Mouse (Mus musculus): ENCODE data around the gene Ankfy1. TPM values are rescaled to one million over a fixed set of nuclear protein-coding genes. Genes with fewer than 3 reads are reported as not detected.
"Not testable (repeated sequence)": the region's sequence is repeated elsewhere in the genome, so short reads cannot be mapped to it uniquely, and the experiment has no call there.

The Ankfy1 gene
- polyA plus RNA-seq, 1 experiment from 2014 or later = 14.1 TPM

DNA sequence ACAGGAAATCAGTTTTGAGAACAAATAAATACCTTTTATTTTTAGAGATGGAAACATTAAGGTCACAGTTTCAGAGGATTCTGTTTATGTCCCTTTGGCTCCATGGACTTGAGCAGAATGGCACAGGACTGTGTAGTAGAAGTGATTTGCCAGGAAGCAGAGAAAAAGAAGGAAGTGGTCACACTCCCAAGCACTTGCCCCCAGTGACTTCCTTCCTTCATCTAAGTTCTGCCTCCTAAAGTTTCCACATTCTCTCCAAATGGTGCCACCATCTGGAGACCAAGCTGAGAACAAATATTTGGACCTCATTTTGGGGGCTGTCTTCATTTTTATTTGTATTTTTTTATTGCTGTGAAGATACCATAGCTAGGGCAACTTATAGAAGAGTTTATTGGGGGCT is 7.5 kb downstream of the Ankfy1 start:
- H3K4me1 ChIP-seq (ENCODE audit: control insufficient read depth, insufficient read depth, low read length) = peaks cover 8% of the 10 kb centered on the region; the same call in 1 of the 2 replicates
- no peaks in the 10 kb centered on the region for H3K36me3 ChIP-seq (ENCODE audit: control insufficient read depth, insufficient read depth, low read length)
- H3K27me3 ChIP-seq (replicated peaks; ENCODE audit: control insufficient read depth, insufficient read depth, low read length) = no peaks in the 10 kb centered on the region
- no peaks in the 10 kb centered on the region for H3K9me3 ChIP-seq (ENCODE audit: control insufficient read depth, low read length)
- no peak overlapping the region for H3K9ac ChIP-seq (ENCODE audit: low read depth, low read length)
- H3K4me3 ChIP-seq (ENCODE audit: low read length) = no peak overlapping the region
- H3K4me2 ChIP-seq (ENCODE audit: low read depth, low read length) = no peak overlapping the region
- ATAC-seq = no peak
- no peak overlapping the region for H3K27ac ChIP-seq (ENCODE audit: low read length)

DNA sequence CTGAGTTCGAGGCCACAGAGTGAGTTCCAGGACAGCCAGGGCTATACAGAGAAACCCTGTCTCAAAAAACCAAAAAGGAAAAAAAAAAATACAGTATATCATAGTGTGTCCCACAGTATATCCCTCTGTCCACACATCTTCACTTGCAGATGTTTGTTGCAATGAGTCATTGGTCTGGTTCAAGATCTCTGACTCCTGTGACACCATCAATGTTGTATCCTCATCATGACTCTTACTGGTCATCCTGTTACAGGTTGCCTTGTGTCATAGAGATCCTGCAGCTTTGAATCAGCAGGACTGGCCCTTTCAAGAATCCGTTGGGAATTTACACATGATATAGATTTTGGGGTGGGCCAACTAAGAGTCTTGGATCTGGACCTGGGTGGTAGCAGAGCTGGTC is 15.3 kb downstream of the Ankfy1 start:
- not testable (repeated sequence) for ATAC-seq; H3K27ac ChIP-seq (ENCODE audit: low read length); H3K27me3 ChIP-seq (replicated peaks; ENCODE audit: control insufficient read depth, insufficient read depth, low read length); H3K4me3 ChIP-seq (ENCODE audit: low read length); H3K36me3 ChIP-seq (ENCODE audit: control insufficient read depth, insufficient read depth, low read length); H3K4me2 ChIP-seq (ENCODE audit: low read depth, low read length); H3K9ac ChIP-seq (ENCODE audit: low read depth, low read length); H3K4me1 ChIP-seq (ENCODE audit: control insufficient read depth, insufficient read depth, low read length); H3K9me3 ChIP-seq (ENCODE audit: control insufficient read depth, low read length)
- 90% methylated on average over 2 of the region's 2 CpGs for WGBS

DNA sequence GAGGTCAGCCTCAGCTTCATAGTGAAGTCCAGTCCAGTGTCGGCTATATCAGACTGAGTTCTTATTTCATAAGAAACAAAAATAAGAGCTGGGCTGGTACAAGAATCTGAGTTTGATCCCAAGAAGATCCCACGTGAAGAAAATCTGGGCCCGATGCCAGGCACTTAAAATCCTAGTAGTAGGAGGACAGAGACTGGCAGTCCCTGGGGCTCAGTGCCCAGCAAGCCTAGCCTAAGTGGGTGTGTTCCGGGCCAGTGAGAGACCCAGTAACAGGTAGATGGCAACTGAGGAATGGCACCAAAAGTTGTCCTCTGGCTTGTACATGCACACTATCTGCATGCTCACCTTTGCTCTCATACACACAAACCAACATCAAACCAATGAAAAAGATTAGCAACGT is 22.9 kb downstream of the Ankfy1 start:
- Histone ChIP-seq H3K9ac (ENCODE audit: low read depth, low read length) (no peak overlapping the region), H3K4me2 (ENCODE audit: low read depth, low read length) (no peak overlapping the region), H3K4me1 (ENCODE audit: control insufficient read depth, insufficient read depth, low read length) (no peaks in the 10 kb centered on the region), H3K27me3 (replicated peaks; ENCODE audit: control insufficient read depth, insufficient read depth, low read length) (no peaks in the 10 kb centered on the region), H3K9me3 (ENCODE audit: control insufficient read depth, low read length) (no peaks in the 10 kb centered on the region), H3K27ac (ENCODE audit: low read length) (no peak overlapping the region), H3K36me3 (ENCODE audit: control insufficient read depth, insufficient read depth, low read length) (no peaks in the 10 kb centered on the region), H3K4me3 (ENCODE audit: low read length) (no peak overlapping the region)
- no peak for ATAC-seq
- WGBS = 80% methylated on average over 5 of the region's 5 CpGs

DNA sequence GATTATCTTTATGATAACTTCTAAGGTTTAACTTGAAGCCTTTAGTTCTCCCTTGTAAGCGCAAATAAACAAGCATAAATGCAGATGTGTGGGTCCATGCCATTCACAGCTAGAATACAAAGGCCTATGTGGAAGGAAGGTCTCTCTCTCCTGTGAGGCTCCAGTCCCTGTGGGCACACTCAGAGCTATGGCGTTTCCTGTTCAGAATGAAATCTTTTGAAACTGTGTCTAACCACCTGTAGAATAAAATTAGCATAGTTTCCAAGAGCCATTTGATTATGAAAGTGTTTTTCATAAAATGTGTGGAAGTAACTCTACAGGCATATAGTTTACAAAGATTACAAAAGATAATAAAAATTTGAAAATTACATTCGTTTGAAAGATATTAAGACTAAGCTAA is 28.4 kb downstream of the Ankfy1 start:
- H3K36me3 ChIP-seq (ENCODE audit: control insufficient read depth, insufficient read depth, low read length) = no peaks in the 10 kb centered on the region
- H3K27ac ChIP-seq (ENCODE audit: low read length) = no peak overlapping the region
- H3K4me2 ChIP-seq (ENCODE audit: low read depth, low read length) = no peak overlapping the region
- H3K9me3 ChIP-seq (ENCODE audit: control insufficient read depth, low read length) = no peaks in the 10 kb centered on the region
- H3K4me1 ChIP-seq (ENCODE audit: control insufficient read depth, insufficient read depth, low read length) = no peaks in the 10 kb centered on the region
- no peak for ATAC-seq
- no peak overlapping the region for H3K9ac ChIP-seq (ENCODE audit: low read depth, low read length)
- H3K4me3 ChIP-seq (ENCODE audit: low read length) = no peak overlapping the region
- no peaks in the 10 kb centered on the region for H3K27me3 ChIP-seq (replicated peaks; ENCODE audit: control insufficient read depth, insufficient read depth, low read length)
- 90% methylated on average over 3 of the region's 3 CpGs for WGBS

DNA sequence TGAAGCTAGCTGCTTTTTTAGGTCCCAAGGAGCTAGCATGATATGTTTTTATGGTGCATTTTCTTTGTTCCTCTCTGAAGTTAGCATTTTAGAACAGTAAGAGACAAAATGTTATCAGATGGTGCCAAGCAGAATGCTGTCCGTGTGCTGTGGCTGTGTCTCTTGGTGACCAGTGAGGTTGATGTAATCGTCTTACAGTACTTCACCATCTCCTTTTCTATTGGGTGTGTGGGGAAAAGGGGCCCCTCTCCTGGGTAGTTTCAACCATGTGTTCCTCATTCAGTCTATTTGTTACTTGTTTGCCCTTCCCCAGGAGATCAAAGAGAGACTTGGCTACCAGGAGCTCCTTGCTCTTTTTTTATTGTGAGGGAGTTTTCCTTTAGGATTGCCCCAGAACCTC is 33.4 kb downstream of the Ankfy1 start:
- H3K9me3 ChIP-seq (ENCODE audit: control insufficient read depth, low read length) = no peaks in the 10 kb centered on the region
- H3K4me2 ChIP-seq (ENCODE audit: low read depth, low read length) = no peak overlapping the region
- 61% methylated on average over 2 of the region's 2 CpGs for WGBS
- no peaks in the 10 kb centered on the region for H3K4me1 ChIP-seq (ENCODE audit: control insufficient read depth, insufficient read depth, low read length)
- ATAC-seq = no peak
- H3K36me3 ChIP-seq (ENCODE audit: control insufficient read depth, insufficient read depth, low read length) = 0 out of 2 replicates have a peak, but pooled peaks cover 5% of the 10 kb centered on the region
- no peak overlapping the region for H3K9ac ChIP-seq (ENCODE audit: low read depth, low read length)
- no peak overlapping the region for H3K4me3 ChIP-seq (ENCODE audit: low read length)
- H3K27ac ChIP-seq (ENCODE audit: low read length) = no peak overlapping the region
- no peaks in the 10 kb centered on the region for H3K27me3 ChIP-seq (replicated peaks; ENCODE audit: control insufficient read depth, insufficient read depth, low read length)

DNA sequence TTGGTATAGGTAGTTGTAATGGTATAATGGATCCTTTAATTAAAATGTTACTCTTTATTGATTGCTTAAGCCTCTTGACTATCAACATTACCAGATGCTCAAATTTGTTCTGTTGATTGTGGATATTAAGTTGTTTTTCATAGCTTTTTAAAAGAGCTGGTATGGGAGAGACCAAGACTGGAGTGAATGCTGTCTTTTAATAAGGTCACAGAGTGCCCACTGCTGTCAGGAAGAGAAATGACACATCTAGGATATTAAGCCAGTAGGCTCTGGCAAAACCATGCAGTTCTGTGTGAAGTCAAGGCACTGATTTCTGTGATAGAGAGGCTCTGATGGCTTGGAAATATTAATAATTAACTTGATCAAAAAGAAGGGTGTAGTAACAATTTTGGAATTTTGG is 34.1 kb downstream of the Ankfy1 start:
- Histone ChIP-seq H3K36me3 (ENCODE audit: control insufficient read depth, insufficient read depth, low read length) (0 out of 2 replicates have a peak, but pooled peaks cover 5% of the 10 kb centered on the region), H3K9me3 (ENCODE audit: control insufficient read depth, low read length) (no peaks in the 10 kb centered on the region), H3K27me3 (replicated peaks; ENCODE audit: control insufficient read depth, insufficient read depth, low read length) (no peaks in the 10 kb centered on the region), H3K9ac (ENCODE audit: low read depth, low read length) (no peak overlapping the region), H3K4me2 (ENCODE audit: low read depth, low read length) (no peak overlapping the region), H3K4me1 (ENCODE audit: control insufficient read depth, insufficient read depth, low read length) (no peaks in the 10 kb centered on the region), H3K27ac (ENCODE audit: low read length) (no peak overlapping the region), H3K4me3 (ENCODE audit: low read length) (no peak overlapping the region)
- ATAC-seq = no peak

DNA sequence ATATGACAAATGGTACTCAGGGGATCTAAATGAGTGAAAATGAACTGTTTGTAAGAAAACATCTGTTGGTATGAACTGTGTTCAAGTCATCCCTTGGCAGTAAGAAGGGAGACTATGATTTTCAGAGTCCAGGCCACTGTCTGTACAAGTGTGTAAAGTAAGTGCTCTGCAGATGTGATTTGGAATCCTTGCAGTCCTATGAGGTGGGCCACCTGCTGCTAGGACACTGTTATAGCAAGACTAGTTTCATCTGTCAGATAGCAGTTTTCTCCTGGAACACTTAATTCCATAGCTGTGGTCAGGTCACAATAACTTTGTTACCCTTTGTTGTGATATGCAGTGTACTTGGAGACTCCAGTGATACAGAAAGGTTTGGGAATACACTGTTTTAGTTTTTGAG is 36.2 kb downstream of the Ankfy1 start:
- ATAC-seq = no peak
- Histone ChIP-seq H3K4me2 (ENCODE audit: low read depth, low read length) (no peak overlapping the region), H3K27ac (ENCODE audit: low read length) (no peak overlapping the region), H3K4me1 (ENCODE audit: control insufficient read depth, insufficient read depth, low read length) (no peaks in the 10 kb centered on the region), H3K27me3 (replicated peaks; ENCODE audit: control insufficient read depth, insufficient read depth, low read length) (no peaks in the 10 kb centered on the region), H3K9me3 (ENCODE audit: control insufficient read depth, low read length) (no peaks in the 10 kb centered on the region), H3K36me3 (ENCODE audit: control insufficient read depth, insufficient read depth, low read length) (0 out of 2 replicates have a peak, but pooled peaks cover 8% of the 10 kb centered on the region), H3K4me3 (ENCODE audit: low read length) (no peak overlapping the region), H3K9ac (ENCODE audit: low read depth, low read length) (no peak overlapping the region)

DNA sequence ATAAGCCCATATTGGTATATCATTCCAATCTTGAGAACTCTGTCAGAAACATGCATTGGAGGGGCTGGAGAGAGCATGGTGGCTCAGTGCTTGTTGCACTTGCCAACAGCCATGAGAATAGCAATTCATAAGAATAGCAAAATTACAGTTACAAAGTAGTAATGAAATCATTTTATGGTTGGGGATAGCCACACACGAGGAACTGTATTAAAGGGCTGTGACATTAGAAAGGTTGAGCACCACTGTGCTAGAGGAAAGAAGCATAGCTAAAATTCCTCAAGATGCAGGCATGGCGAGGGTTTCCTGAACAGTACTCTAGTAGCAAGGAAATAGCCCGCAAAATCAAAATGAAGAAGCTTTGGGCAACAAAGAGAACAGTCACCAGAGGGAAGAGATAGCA is 43.9 kb downstream of the Ankfy1 start:
- WGBS = 92% methylated on average over 3 of the region's 3 CpGs
- H3K27me3 ChIP-seq (replicated peaks; ENCODE audit: control insufficient read depth, insufficient read depth, low read length) = no peaks in the 10 kb centered on the region
- no peak for ATAC-seq
- H3K36me3 ChIP-seq (ENCODE audit: control insufficient read depth, insufficient read depth, low read length) = peaks cover 6% of the 10 kb centered on the region; the same call in 1 of the 2 replicates
- no peak overlapping the region for H3K27ac ChIP-seq (ENCODE audit: low read length)
- H3K4me1 ChIP-seq (ENCODE audit: control insufficient read depth, insufficient read depth, low read length) = no peaks in the 10 kb centered on the region
- no peaks in the 10 kb centered on the region for H3K9me3 ChIP-seq (ENCODE audit: control insufficient read depth, low read length)
- H3K4me3 ChIP-seq (ENCODE audit: low read length) = no peak overlapping the region
- H3K4me2 ChIP-seq (ENCODE audit: low read depth, low read length) = no peak overlapping the region
- H3K9ac ChIP-seq (ENCODE audit: low read depth, low read length) = no peak overlapping the region

DNA sequence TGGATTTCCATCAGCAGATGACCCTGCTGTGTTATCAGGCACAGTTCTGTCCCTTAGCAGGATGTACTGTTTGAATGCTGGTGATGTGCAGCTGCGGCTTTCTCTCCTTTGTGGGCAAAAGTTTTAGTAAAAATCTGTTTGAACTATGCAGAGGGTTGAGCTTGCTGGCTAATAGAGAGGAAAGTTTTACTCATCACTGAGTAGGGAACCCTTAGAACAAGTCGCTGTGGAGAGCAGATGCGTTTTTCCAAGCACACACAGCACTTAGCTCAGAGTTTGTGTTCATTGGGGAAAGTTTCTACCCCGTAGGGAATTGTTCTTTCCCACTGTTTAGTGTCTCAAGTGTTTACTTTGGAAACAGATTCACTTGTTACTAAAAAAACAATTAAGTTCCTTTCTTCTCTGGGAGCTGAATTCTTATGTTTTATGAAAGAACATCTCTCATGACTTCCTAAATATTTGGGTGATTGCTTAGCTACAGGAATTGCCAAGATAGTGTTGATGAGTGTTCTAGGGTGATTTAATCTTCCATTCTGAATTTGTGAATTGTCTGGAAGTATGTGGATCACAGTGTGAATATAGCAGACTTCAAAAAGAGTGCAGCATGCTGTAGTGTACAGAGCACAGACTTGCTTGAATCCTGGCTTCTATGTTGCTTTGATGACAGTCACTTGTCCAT is 45.2 kb downstream of the Ankfy1 start:
- Histone ChIP-seq H3K27me3 (replicated peaks; ENCODE audit: control insufficient read depth, insufficient read depth, low read length) (no peaks in the 10 kb centered on the region), H3K4me2 (ENCODE audit: low read depth, low read length) (no peak overlapping the region), H3K27ac (ENCODE audit: low read length) (no peak overlapping the region), H3K36me3 (ENCODE audit: control insufficient read depth, insufficient read depth, low read length) (peaks cover 6% of the 10 kb centered on the region; the same call in 1 of the 2 replicates), H3K4me3 (ENCODE audit: low read length) (no peak overlapping the region), H3K4me1 (ENCODE audit: control insufficient read depth, insufficient read depth, low read length) (no peaks in the 10 kb centered on the region), H3K9me3 (ENCODE audit: control insufficient read depth, low read length) (no peaks in the 10 kb centered on the region), H3K9ac (ENCODE audit: low read depth, low read length) (no peak overlapping the region)
- no peak for ATAC-seq
- WGBS = 73% methylated on average over 4 of the region's 4 CpGs

DNA sequence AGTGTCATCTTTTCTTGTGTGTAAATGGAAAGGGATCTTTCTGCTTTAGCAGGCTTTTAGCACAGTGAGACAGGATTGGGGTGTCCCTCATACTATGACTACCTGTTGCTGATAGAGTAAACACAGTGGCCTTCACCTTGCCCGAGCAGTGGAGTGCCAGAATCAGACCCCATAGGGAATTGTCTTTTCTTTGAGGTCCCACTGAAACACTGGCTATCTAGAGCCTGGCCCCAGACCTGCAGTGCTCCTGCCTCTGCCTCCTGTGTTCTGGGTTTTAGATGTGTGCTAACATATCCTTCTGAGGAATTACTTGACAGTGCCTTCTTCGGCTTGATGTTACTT is 45.7 kb downstream of the Ankfy1 start:
- H3K36me3 ChIP-seq (ENCODE audit: control insufficient read depth, insufficient read depth, low read length) = peaks cover 8% of the 10 kb centered on the region
- H3K4me2 ChIP-seq (ENCODE audit: low read depth, low read length) = no peak overlapping the region

More for the DNA sequence above, 45.7 kb downstream of the Ankfy1 start:
- no peak overlapping the region for H3K4me3 ChIP-seq (ENCODE audit: low read length)
- H3K4me1 ChIP-seq (ENCODE audit: control insufficient read depth, insufficient read depth, low read length) = no peaks in the 10 kb centered on the region
- 85% methylated on average over 2 of the region's 2 CpGs for WGBS
- H3K9ac ChIP-seq (ENCODE audit: low read depth, low read length) = no peak overlapping the region
- no peak for ATAC-seq
- no peaks in the 10 kb centered on the region for H3K9me3 ChIP-seq (ENCODE audit: control insufficient read depth, low read length)
- no peak overlapping the region for H3K27ac ChIP-seq (ENCODE audit: low read length)
- no peaks in the 10 kb centered on the region for H3K27me3 ChIP-seq (replicated peaks; ENCODE audit: control insufficient read depth, insufficient read depth, low read length)

All from intestine, embryonic 16.5 days (tissue).